Comparison of ENCODE assay signal across 34 mouse cellular contexts in genomic region chr3:132637080-132637479, GRCm38 (mm10). TPM values are rescaled to one million over a fixed set of nuclear protein-coding genes. Genes with fewer than 3 reads are reported as not detected.
"Had no signal": no experiment of that assay in that cellular context is flagged by ENCODE, and none has a peak within 500 bp of the region (broad histone marks: within the 10 kb centered on the region; RNA-seq: fewer than 3 reads in every experiment).

No protein-coding gene starts in this region.

- H3K4me3 ChIP-seq: embryonic facial prominence, embryonic 10.5 days; embryonic facial prominence, embryonic 12.5 days; embryonic facial prominence, embryonic 13.5 days; embryonic facial prominence, embryonic 15.5 days; erythroblast, embryonic 14.5 days; forebrain, embryonic 10.5 days; forebrain, embryonic 12.5 days; forebrain, embryonic 13.5 days; forebrain, embryonic 15.5 days; gastrocnemius, adult 2 months; heart, adult 2 months had no signal

- H3K27ac ChIP-seq: embryonic facial prominence, embryonic 10.5 days; embryonic facial prominence, embryonic 12.5 days; embryonic facial prominence, embryonic 13.5 days; embryonic facial prominence, embryonic 15.5 days; forebrain, embryonic 10.5 days; forebrain, embryonic 12.5 days; forebrain, embryonic 13.5 days; forebrain, embryonic 15.5 days; gastrocnemius, adult 2 months; heart, adult 2 months had no signal

- DNase-seq: cerebellum, adult 2 months; cerebellum, adult 8-10 months; cerebellum, adult 9-10 months; cerebellum, adult 9-11 months; cerebellum, postnatal 10 days; cerebellum, postnatal 14 days; cerebellum, postnatal 25 days; cerebellum, postnatal 36 days; embryo, embryonic 11 days; forebrain, postnatal 0 days; gastrocnemius, adult 2 months; gastrocnemius, postnatal 10 days; gastrocnemius, postnatal 14 days; gastrocnemius, postnatal 25 days; gastrocnemius, postnatal 36 days; heart, adult 11 months; heart, adult 18-20 months; heart, adult 2 months had no signal

- H3K4me2 ChIP-seq: embryonic facial prominence, embryonic 12.5 days; embryonic facial prominence, embryonic 13.5 days; embryonic facial prominence, embryonic 15.5 days; forebrain, embryonic 12.5 days; forebrain, embryonic 13.5 days; forebrain, embryonic 15.5 days had no signal

- H3K4me1 ChIP-seq: embryonic facial prominence, embryonic 10.5 days; embryonic facial prominence, embryonic 12.5 days; embryonic facial prominence, embryonic 13.5 days; embryonic facial prominence, embryonic 15.5 days; forebrain, embryonic 10.5 days; forebrain, embryonic 12.5 days; forebrain, embryonic 13.5 days; forebrain, embryonic 15.5 days had no signal

- H3K36me3 ChIP-seq: embryonic facial prominence, embryonic 10.5 days; embryonic facial prominence, embryonic 12.5 days; embryonic facial prominence, embryonic 13.5 days; embryonic facial prominence, embryonic 15.5 days; forebrain, embryonic 10.5 days; forebrain, embryonic 12.5 days; forebrain, embryonic 15.5 days had no signal

- ATAC-seq: forebrain, embryonic 13.5 days; forebrain, embryonic 14.5 days; forebrain, embryonic 15.5 days; forebrain, embryonic 16.5 days; forebrain, postnatal 0 days had no signal

- H3K9ac ChIP-seq: embryonic facial prominence, embryonic 12.5 days; embryonic facial prominence, embryonic 13.5 days; embryonic facial prominence, embryonic 15.5 days; forebrain, embryonic 12.5 days; forebrain, embryonic 13.5 days; forebrain, embryonic 15.5 days; forebrain, postnatal 0 days had no signal

- H3K27me3 ChIP-seq: embryonic facial prominence, embryonic 12.5 days; embryonic facial prominence, embryonic 13.5 days; embryonic facial prominence, embryonic 15.5 days; forebrain, embryonic 12.5 days; forebrain, embryonic 13.5 days; forebrain, embryonic 15.5 days had no signal

- H3K9me3 ChIP-seq: embryonic facial prominence, embryonic 10.5 days; embryonic facial prominence, embryonic 12.5 days; embryonic facial prominence, embryonic 13.5 days; embryonic facial prominence, embryonic 15.5 days; forebrain, embryonic 10.5 days; forebrain, embryonic 12.5 days; forebrain, embryonic 13.5 days; forebrain, embryonic 15.5 days had no signal

RNA-seq across cellular contexts. Expression of gene Gimd1, which starts 7.5 kb away (rescaled TPM):
- polyA plus RNA-seq: cerebellum, adult 2 months; cortical plate, adult 2 months; embryonic facial prominence, embryonic 10.5 days; embryonic facial prominence, embryonic 11.5 days; embryonic facial prominence, embryonic 12.5 days; embryonic facial prominence, embryonic 13.5 days; embryonic facial prominence, embryonic 14.5 days; embryonic facial prominence, embryonic 15.5 days; erythroblast, embryonic 14.5 days; forebrain, embryonic 10.5 days; forebrain, embryonic 11.5 days; forebrain, embryonic 12.5 days; forebrain, embryonic 13.5 days; forebrain, embryonic 14.5 days; forebrain, embryonic 15.5 days; forebrain, embryonic 16.5 days; forebrain, postnatal 0 days; gonadal fat pad, adult 2 months; heart, adult 2 months had no signal
